Mouse (Mus musculus) macrophage (primary cell): ENCODE results near the gene Cwc25. TPM values are rescaled to one million over a fixed set of nuclear protein-coding genes. Genes with fewer than 3 reads are reported as not detected.
A peak's percentile ranks its signal among the peaks of the same experiment; 100 is the strongest.
"Not testable (repeated sequence)": the region's sequence is repeated elsewhere in the genome, so short reads cannot be mapped to it uniquely, and the experiment has no call there.

ENCODE experiments used
- H3K27ac ChIP-seq: fragments of 350-480 bp; formaldehyde crosslinking; 2 replicates; pipeline ENCODE4 v1.9.0; 2021
- H3K36me3 ChIP-seq: fragments of 350-480 bp; formaldehyde crosslinking; 2 replicates; pipeline ENCODE4 v1.9.0; 2021; ENCODE audit errors: inconsistent target
- H3K4me3 ChIP-seq: fragments of 350-480 bp; formaldehyde crosslinking; 2 replicates; pipeline ENCODE4 v1.9.0; 2021; ENCODE audit errors: inconsistent target
- H3K79me2 ChIP-seq: fragments of 350-480 bp; formaldehyde crosslinking; 2 replicates; pipeline ENCODE4 v1.9.0; 2021; ENCODE audit errors: inconsistent target
- WGBS: methylation state at CpG from one replicate; pipeline ENCODE4 v1.1.7; 2026; ENCODE audit warnings: inconsistent platforms; ENCODE audit not compliant: missing documents; 5-methylcytosine and 5-hydroxymethylcytosine counted together
- polyA plus RNA-seq: library from polyadenylated mRNA; stranded (reverse); fragments of 250-400 nt; gene quantifications from 3 replicates; pipeline ENCODE4 v1.2.4, GENCODE M21; 2018; ENCODE audit warnings: inconsistent platforms

Gene Cwc25
- polyA plus RNA-seq, 1 experiment from 2014 or later = 22.4 TPM

DNA sequence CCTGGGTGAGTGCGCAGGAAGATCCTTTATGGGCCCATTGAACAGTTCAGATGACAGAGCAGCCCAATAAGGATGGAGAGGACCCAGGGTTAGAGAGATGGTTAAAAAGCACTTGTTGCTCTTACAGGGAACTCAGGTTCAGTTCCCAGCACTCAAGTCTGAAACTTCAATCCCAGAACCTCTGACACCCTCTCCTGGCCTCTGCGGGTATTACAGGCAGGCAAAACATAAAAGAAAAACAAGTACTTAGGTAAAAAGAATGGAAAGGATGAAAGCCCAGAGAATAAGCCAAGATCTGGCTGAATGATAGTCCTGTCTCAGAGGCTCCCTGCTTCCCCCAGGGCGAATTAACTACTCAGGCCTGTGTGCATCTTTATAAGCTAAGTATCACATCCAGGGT lies 27.2 kb downstream of the Cwc25 start:
- Histone ChIP-seq H3K79me2 (peaks cover 97% of the 10 kb centered on the region), H3K36me3 (no peaks in the 10 kb centered on the region), H3K4me3 (no peak overlapping the region), H3K27ac (no peak overlapping the region)
- 94% methylated on average over 3 of the region's 3 CpGs for WGBS

DNA sequence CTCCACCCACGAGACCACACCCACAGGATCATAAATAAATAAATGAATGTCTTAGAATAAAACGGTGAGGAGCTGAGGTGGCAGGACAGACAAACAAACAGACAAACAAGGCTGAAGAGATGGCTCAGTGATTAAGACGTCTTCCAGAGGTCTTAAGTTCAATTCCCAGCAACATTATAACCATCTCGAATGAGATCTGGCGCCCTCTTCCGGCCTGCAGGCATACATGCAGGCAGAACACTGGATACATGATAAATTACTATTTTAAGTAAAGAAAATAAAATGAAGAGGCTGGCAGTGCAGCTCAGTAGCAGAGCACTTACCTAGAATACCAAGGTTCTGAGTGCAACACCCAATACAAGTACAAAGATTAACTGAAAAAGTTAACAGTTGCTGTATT lies 27.7 kb downstream of the Cwc25 start:
- Histone ChIP-seq H3K4me3 (no peak overlapping the region), H3K27ac (no peak overlapping the region), H3K36me3 (no peaks in the 10 kb centered on the region), H3K79me2 (peaks cover 98% of the 10 kb centered on the region)
- WGBS = 79% methylated on average over 6 of the region's 6 CpGs

DNA sequence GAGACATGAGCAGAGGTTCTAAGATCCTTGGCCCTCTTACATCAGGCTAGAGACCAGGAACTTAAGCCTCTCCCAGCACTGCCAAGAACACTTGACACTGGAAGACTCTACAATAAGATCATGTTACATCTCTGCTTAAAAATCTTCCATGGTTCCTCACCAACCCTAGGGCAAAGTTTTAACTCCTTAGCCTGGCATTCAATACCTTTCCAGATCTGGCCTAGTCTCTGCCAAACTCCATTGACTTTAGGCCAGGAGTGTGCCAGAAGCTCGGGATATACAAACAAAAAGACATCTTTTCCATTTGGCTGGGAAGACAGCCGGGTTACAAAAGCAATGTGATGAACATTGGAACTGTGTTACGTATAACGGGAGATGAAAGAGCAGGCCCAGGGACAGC lies 28.8 kb downstream of the Cwc25 start:
- Histone ChIP-seq H3K27ac (no peak overlapping the region), H3K4me3 (no peak overlapping the region), H3K79me2 (peaks cover 98% of the 10 kb centered on the region), H3K36me3 (peaks cover 2% of the 10 kb centered on the region; the same call in 1 of the 2 replicates)
- 95% methylated on average over 4 of the region's 4 CpGs for WGBS

DNA sequence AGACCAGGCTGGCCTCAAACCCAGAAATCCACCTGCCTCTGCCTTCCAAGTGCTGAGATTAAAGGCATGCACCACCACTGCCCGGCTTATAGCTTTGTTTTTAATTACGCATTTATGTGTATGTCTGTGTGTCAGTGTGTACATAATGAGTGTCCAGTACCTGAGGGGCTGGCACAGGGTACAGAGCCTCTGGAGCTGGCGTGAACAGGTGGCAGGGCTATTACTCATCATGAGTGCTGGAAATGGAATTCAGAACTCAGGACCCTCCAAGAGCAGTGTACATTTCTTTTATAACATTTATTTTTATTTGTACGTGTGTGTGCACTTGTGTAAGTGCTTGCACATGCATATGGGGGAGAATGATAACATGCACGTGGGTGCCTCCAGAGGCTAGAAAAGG lies 29.7 kb downstream of the Cwc25 start:
- Histone ChIP-seq H3K79me2 (peaks cover 94% of the 10 kb centered on the region), H3K4me3 (no peak overlapping the region), H3K36me3 (peaks cover 11% of the 10 kb centered on the region; the same call in 1 of the 2 replicates), H3K27ac (no peak overlapping the region)
- WGBS = 92% methylated on average over 5 of the region's 5 CpGs

DNA sequence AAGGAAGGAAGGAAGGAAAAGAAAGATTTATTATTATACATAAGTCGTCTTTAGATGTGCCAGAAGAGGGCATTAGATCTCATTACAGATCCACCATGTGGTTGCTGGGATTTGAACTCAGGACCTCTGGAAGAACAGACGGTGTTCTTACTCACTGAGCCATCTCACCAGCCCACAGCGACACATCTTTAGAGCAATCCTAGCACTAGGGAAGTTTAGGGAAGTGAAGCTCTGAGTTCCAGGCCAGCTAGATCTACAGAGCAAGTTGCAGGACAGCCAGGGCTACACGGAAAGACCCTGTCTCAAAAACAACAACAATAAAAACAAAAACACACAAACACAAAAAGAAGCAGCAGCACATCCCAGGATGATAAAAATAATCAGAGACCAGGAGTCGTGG lies 31.5 kb downstream of the Cwc25 start:
- Histone ChIP-seq H3K36me3 (peaks cover 25% of the 10 kb centered on the region; the same call in 1 of the 2 replicates), H3K79me2 (peaks cover 75% of the 10 kb centered on the region)
- H3K4me3 ChIP-seq, H3K27ac ChIP-seq: not testable (repeated sequence)
- WGBS = 70% methylated on average over 5 of the region's 5 CpGs

DNA sequence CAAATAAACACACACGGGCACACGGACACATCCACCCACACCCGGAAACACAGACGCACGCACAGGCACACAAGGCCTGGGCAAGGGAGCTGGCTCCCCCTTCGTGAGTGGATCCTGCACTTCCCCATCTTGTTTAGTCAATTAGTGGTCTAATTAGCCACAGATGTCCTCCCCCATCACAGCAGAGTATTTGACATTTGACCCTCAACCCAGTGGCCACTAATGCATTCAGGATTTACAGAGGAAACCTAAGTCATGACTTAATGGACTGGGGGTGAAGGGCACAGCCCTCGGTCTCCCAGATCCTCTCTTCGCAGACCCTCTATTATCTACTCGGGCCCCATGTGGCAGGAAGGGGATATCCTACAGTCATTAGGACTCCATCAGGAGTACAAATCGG lies 32.7 kb downstream of the Cwc25 start:
- WGBS = 72% methylated on average over 10 of the region's 10 CpGs
- Histone ChIP-seq H3K27ac (no peak overlapping the region), H3K36me3 (peaks cover 25% of the 10 kb centered on the region; the same call in 1 of the 2 replicates), H3K4me3 (no peak overlapping the region), H3K79me2 (peaks cover 64% of the 10 kb centered on the region)

DNA sequence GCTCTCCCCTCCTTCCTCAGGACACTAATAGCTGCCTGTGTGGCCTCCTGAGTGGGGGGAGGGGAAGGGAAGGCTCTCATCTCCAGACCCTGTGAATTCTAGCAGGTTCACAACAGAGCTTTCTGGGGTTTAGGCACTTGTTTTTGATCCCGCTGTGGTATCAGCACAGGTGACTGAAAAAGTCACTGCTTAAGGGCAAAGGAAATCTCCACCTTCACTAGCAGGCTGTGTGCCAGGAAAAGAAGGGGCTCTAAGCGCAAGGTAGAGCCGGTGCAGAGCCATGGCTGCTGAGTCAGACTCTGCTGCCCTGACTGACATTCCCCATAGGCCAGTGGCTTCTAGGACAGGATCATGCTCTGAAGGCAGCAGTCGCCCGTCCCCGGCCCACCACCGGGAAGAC lies 37.6 kb downstream of the Cwc25 start:
- WGBS = 37% methylated on average over 7 of the region's 7 CpGs
- Histone ChIP-seq H3K36me3 (peaks cover 55% of the 10 kb centered on the region), H3K4me3 (no peak overlapping the region), H3K79me2 (peaks cover 17% of the 10 kb centered on the region), H3K27ac (peak overlapping the region; percentile 19; the same call in 1 of the 2 replicates)

DNA sequence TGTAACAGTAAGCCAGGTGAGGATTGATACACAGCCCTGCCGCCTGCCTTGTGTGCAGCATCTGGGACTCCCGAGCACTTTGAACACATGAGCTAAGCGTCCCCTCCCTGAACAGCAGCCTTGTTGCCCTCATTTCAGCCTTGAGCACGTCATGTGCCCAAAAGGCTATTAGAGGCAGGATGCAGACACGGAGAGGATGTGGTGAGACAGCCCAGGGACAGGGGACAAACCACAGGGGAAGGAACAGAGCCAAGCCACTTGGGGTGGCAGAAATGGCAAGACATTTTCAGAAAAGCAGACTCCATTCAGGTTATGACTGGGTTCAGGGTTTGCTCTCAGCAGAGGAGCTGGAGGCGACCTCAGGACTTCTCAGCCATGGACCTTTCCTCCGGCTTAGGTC lies 38.0 kb downstream of the Cwc25 start:
- peaks cover 13% of the 10 kb centered on the region; the same call in 1 of the 2 replicates for H3K79me2 ChIP-seq
- whole genome bisulfite sequencing = 5% methylated on average over 7 of the region's 7 CpGs
- peak overlapping the region; percentile 19; the same call in 1 of the 2 replicates for H3K27ac ChIP-seq
- H3K4me3 ChIP-seq = no peak overlapping the region
- H3K36me3 ChIP-seq = peaks cover 59% of the 10 kb centered on the region

DNA sequence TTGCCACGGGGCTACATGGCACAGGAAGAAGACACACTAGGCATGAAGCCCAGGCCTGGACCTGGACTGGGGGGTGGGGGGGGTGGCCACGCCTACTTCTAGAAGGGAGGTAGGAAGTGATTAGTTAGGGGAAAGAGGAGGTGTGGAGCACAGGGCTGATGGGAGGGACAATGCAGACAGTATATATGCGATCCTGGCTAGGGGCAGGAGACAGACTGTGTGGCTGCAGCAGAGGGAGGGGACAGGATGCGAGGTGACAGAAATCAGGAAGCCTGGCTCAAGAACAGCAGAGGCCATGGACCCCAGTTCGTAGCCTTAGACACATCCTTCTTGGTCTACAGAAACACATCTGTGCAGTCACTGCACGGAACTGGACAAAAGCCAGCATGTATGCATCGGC lies 42.6 kb downstream of the Cwc25 start:
- WGBS = 57% methylated on average over 7 of the region's 7 CpGs
- no peak overlapping the region for H3K4me3 ChIP-seq
- no peaks in the 10 kb centered on the region for H3K79me2 ChIP-seq
- peaks cover 70% of the 10 kb centered on the region for H3K36me3 ChIP-seq
- H3K27ac ChIP-seq = no peak overlapping the region

DNA sequence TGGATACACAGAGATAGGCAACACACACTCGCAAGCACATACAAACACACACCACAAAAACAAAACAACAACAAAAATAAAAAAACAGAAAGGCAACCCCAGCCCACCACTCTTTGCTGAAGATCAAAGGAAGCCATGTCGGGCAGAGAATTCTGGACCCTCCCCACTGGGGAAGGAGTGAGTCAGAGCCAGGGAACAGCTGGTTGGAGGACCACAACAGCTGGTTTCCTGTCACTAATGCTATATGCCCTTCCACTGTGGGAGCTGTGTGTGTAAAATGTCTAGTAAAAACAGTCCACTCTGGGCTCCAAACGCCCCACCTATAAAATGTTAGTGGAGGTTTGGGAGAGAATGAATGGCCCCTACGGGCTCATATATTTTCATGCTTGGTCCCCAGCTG lies 45.0 kb downstream of the Cwc25 start:
- H3K27ac ChIP-seq = no peak overlapping the region
- H3K79me2 ChIP-seq = no peaks in the 10 kb centered on the region
- WGBS = 93% methylated on average over 4 of the region's 4 CpGs
- no peak overlapping the region for H3K4me3 ChIP-seq
- H3K36me3 ChIP-seq = peaks cover 63% of the 10 kb centered on the region

DNA sequence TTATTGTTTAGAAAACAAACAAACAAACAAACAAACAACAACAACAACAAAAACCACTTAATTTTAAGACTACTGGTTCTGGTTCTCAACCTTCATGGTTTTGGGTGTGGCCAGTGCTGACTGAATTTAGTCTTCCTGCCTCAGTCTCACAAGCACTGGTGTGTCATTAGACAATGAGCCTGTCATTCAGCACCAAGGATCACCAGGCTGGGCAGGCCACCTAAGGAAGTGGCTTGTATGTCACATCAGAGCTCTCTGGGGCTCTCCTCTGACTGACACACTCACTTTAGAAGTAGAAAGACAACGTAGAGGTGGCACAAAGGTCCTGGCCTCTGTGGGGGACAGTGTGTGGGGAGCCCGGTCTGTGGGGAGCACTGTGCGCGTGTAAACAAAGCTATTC lies 47.3 kb downstream of the Cwc25 start:
- no peak overlapping the region for H3K4me3 ChIP-seq
- peak overlapping the region; percentile 81 for H3K27ac ChIP-seq
- peaks cover 45% of the 10 kb centered on the region for H3K36me3 ChIP-seq
- WGBS = 82% methylated on average over 4 of the region's 4 CpGs
- no peaks in the 10 kb centered on the region for H3K79me2 ChIP-seq

DNA sequence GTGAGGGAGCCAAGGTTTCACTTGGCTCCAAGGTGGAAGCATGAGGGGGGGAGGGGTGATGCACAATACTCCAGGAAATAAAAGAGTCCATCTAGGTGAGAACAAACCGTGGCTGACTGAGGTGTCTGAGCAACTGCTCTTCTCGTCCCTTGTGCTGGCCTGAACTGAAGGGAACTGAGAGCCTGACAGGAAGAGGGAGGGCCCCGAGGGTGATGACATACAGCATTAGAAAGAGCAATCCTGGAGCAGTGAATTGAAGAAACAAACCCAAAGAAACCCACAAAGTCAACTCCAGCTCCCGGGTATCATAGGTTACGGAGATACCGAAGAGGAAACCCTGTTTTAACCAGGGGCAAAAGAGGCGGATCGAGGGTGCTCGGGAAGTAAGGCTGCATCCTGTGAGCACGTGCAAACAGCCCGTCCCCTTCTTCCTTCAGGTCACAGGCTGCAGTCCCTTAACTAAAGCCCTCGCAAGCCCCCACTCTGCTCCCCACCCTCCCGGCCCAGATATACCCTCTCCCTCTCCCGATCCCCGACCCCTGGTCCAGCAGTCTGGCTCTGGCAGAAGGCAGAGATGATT lies 48.0 kb downstream of the Cwc25 start:
- H3K27ac ChIP-seq = peak overlapping the region; percentile 81
- H3K36me3 ChIP-seq = peaks cover 44% of the 10 kb centered on the region
- no peak overlapping the region for H3K4me3 ChIP-seq
- WGBS = 3% methylated on average over 12 of the region's 15 CpGs
- H3K79me2 ChIP-seq = no peaks in the 10 kb centered on the region

DNA sequence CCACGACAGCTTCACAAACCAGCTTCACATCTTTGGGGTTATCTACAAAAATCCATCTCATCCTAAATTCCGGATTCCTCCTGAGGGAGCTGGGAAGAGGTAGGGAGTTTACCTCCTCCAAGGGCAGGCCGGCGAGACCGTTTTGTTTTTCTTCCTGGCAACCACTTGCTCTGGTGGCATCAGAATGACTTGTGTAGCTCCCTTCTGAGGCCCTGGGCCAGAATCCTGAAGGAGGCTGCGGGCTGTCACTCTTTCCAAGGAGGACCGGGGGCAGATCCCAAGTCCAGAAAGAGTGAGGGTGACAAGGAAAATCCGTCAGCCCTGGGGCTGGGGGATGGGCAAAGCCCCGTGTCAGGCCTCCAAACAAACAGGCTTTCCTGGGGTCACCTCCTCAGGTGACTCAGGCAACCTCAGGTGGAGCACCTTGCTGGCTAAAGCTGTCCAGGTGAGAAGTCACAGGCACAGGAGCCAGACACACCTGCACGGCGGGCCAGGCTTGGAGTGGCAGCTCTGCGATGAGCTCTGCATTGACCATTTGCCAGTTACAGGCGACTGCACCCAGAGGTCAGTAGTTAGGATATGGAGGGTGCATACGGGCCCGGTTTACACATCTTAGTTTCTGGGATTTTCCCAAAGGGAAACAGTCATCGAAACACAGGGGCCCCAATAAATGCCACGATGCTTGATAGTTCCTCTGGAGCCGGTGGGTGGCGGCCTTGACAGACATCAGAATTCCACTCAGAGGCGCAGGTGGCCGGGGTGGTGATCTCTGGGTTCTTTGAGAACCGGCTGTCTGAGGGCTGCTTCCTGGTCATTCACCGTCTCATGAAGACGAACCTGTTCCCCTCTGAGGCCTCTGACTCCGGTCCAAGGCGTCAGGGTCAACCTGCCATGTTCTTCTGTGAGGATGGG lies 48.7 kb downstream of the Cwc25 start:
- WGBS = 73% methylated on average over 25 of the region's 26 CpGs
- Histone ChIP-seq H3K79me2 (no peaks in the 10 kb centered on the region), H3K36me3 (peaks cover 45% of the 10 kb centered on the region), H3K27ac (peak overlapping the region; percentile 81), H3K4me3 (no peak overlapping the region)

DNA sequence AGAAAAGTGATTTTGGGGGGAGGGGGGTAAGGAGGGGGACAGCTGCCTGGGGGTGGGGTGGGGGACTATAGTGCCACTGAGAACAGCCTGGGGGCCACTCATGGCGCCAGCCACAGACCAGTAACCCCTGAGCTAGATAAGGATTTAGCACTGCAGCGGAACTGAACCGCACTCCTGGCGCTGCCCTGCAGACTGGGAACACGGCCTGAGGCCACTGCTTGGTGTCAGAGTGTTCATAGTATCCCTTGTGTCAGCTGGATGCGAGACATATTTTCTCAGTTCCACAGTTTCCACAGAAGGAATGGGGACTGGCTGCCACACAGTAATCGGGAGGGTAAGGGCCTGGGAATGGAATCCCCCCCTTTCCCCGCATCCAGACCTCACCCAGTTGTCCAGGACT lies 50.3 kb downstream of the Cwc25 start:
- H3K27ac ChIP-seq = no peak overlapping the region
- WGBS = 97% methylated on average over 8 of the region's 8 CpGs
- peaks cover 36% of the 10 kb centered on the region; the same call in 1 of the 2 replicates for H3K36me3 ChIP-seq
- no peak overlapping the region for H3K4me3 ChIP-seq
- no peaks in the 10 kb centered on the region for H3K79me2 ChIP-seq
